Mouse (Mus musculus) kidney, postnatal 10 days (tissue): Measurements from ENCODE around the gene Pik3r5.
A peak's percentile ranks its signal among the peaks of the same experiment; 100 is the strongest.

Experiments
- DNase-seq: peaks from one replicate; pipeline ENCODE4 v3.0.0; 2021; ENCODE audit warnings: mixed read lengths

Gene Pik3r5

DNA sequence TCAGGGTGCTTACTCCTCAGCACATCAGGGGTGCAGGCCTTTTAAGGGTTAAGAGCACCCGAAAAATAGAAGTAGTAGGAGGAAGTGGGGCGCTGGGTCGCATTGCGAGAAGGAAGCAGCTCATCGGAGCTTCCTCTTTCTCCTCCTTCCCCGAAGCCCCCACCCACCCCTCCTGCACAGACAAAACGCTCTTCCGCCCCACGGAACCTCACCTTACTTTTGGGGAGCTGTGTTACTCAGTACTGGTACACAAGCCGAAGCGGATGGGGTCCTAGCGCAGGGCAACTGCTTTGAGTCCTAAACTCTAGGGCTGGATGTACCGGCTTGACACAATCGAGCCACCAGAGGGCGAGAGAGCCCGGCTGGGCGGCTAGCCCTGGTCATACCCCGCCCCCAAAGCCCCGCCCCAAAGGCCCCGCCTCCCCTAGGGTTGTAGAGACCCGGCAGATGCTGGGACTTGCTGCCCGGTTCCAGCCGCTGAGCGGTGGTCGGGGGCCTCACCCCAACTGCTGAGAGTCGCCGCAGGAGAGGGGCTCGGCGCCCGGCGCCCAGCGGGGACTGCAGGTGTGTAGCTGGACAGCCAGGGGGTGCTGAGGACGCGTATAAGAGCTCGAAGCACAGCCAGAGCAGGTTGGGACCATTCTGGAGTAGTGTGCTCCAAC, at the start of gene Pik3r5:
Gene Pik3r5, plus strand, starts transcription at position 423 of the 662 bp plus-strand sequence.
- peak; percentile 93 for DNase-seq

DNA sequence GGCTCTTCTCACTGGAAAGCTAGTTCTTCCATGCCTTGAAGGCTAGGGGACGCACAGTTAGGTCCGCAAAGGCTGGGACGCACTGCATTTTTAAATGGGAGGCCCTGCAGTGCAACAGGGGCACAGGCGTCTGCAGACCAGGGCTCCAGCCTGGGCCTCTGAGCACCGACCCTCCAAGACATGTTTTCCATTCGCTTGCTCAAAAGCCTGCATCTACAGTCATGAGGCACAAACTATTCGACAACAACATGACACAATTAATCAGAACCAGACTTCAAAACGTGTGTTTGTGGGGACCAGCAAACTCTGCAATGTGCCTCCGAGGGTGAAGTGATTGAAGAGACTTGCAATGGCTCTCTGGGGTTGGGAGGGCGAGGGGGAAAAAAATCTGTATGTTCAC, 48.4 kb upstream of the Pik3r5 start:
- no peak for DNase-seq

DNA sequence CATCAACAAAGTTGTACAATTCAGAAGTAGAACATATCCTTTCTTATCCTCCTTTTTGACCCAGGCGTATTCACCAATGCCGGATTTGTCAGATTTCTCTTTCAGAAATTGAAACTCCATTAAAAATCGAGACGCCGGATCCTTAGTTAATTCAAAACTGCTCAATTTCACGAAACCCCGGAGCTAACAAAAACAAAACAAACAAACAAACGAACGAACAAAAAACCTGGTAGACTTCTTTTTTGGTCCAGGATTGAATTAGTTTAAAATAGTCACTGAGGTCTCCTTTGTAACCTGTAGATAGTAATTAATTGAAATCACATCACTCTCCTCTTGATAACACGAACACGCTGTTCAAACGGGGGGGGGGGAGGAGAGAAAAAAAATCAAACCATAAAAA, 47.8 kb upstream of the Pik3r5 start:
- DNase-seq, result no peak

DNA sequence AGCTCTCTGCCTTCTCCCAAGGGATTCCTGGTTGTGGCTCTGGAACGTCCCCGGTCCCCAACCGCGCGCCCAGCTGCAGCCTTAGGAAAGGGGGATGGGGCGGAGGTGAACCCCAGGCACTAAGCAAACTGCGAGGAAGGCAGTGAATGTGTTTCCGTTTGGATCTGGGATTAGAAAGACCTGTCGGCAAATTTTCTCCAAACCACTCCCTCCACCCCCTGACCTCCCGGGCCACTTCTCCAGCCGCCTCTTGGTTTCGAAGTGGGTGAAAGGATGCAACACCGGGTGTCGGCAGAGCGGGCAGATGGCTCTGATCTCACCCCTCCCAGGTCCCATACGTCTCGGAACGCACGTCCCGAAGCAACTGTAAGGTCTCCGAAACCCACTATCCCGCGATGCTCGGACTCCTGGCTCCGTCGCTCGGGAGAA, 47.3 kb upstream of the Pik3r5 start:
- DNase-seq, result peak; percentile 21

DNA sequence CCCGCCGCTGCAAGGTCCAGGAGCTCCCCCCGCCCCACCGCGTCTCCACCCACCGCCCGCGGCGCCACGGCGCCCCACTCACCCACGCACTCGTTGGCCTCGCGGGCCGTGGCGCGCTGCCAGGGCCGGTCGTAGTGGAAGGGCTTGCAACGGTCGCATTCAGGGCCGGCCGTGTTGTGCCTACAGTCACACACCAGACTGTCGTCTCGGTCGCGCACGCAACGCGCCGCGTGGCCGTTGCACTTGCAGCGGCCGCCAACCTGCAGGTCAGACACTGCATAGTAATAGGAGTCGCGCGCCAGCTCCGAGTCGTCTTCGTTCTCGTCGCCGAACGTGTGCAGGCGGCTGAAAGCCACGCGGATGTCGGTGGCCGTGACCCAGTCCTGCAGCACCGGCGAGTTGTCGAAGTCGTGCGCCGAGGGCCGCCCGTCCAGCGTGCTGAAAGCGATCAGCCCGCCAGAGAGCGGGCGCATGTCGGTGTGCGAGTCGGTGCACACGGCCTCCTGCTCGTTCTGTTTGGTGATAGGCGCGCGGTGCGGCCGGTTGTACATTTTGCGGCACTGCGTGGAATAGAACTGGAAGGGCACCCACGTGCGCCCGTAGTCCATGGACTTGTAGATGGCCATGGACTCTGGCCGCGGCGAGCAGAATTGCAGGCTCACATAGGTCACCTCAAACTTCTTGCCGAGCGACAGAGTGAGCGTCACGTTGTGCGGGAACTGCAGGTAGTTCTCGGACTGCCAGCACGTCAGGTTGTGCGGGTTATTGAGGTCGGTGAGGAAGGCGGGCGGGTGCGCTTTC, 46.7 kb upstream of the Pik3r5 start:
- DNase-seq, result peak; percentile 66

DNA sequence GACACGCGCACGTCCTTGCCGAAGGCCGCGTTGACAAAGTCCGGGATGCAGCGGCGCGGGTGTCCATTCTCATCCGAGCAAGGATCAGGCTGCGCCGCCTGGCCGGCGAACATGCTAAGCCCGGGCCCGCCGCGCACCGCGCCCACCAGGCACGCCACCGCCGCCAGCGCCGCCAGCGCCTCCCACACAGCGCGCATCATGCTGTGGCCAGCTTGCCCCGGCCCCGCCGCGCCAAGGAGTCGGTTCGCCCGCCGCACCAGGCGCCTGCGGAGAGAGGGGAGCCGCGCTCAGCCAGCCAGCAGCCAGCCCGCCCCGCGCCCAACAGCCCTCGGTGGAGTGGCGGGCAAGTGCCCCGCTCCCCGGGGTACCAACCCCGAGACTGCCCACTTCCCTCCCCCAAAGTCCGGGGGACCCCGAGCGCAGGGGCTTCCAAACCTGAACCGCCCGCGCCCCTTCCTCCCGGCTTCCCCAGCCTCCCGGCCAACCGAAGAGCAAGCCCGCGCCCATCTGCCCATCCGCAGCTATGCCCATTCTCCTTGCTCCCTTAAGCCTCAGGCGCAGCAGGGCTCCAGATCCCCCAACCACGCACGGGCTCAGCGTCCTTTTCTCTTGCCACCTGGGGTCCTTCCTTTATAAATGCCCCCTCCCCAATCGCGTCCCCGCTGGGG, 45.9 kb upstream of the Pik3r5 start:
- DNase-seq, result peak; percentile 66

DNA sequence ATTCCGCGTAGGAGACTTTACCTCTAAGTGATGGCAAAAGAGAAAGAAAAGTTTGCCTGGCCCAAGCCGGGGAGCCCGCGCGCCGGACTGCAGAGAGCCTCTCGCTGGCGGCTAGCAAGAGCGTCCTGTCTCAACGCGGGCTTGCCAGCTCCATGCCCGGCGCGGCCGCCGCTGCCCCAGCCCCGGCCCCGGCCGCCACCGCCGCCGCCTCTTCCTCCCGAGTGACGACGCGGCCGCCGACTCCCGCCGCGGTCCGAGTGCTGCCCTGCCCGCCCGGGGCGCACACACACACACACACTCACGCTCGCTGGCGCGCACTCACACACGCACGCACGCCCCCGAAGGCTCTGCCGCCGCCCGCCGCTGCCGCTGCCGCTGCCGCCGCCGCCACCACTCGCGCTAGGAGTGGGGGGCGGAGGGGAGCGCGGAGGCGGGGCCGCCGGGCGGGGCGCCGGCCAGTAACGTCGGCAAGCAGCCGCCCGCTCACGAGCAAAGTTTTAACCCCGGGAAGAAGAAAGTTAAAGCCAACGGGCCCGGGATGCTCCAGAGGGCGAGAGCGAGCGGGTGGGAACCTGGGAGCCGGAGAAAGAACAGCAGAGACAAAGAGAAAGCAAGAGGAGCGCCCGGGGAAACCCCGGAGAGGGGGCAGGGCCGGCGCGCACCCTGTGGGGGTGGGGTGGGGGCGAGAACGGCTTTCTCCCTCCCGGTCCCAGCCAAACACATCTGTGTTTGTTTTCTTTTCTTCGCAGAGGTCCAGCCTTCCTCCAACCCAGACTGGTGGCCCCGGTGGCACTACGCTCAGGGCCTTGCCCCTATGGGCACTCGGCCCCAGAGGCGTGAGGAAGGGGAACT, 45.1 kb upstream of the Pik3r5 start:
- DNase-seq, result peak; percentile 83

DNA sequence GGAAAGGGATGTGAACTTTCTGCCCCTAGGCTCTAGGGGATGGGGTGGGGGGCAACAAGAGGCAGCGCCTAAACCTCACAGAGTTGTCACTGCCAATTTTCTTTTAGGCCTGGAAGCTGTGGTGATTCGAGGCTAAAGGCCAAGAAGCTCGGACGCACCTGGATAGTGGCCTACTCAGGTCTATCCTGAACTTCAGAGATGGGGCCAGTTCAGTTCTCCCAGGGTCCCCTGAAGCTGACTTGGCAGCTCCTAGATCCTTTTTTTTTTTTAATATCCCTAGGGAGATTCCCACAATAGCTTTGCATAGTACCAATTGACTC, 44.5 kb upstream of the Pik3r5 start:
- DNase-seq, result no peak

DNA sequence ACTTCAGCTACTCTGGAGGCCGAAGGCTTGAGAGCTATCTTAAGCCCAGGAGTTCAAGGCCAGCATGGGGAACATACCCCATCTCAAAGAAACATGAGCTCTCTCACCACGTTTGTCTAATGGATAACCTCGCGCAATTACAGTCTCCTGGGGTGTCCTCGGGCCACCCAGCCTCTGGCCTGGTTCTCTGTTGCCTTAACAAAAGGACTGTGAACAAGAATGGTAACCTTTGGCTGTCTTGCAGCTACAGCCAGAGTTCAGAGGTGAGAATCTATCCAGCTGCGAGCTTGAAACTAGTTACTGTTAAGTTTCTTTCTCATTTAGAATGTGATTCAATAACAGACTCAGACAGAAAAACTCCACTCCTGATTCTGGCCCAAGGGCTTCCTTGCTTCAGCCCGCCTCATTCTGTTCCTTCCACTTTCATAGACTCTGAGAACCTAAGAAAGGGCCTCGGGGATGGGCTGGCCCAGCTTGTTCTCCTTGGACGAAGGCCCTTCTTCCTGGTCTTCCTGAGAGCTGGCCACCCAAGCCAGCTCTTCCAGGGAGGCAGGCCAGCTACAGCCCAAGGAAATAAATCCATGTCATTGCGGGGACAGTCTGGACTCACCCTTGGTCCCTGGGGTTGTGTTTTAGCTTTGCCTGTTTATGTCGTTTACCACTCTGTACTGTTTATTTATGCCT, 43.8 kb upstream of the Pik3r5 start:
- peak; percentile 50 for DNase-seq

DNA sequence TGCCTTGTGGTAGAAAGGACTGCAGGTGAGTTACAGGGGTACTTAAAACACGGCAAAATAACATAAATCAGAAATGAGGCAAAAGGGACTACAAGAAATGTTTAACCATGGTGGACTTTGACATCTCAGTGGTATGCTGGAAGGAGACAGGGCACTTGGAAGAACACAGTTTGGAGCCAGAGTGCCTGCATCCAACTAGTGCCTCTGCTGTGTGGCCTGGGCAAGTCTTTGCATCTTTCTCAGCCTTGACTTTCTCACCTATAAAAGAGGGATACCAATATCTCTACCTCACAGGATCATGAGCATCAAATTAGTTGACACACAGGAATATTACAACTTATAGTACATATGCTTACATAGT, 43.3 kb upstream of the Pik3r5 start:
- peak; percentile 35 for DNase-seq

DNA sequence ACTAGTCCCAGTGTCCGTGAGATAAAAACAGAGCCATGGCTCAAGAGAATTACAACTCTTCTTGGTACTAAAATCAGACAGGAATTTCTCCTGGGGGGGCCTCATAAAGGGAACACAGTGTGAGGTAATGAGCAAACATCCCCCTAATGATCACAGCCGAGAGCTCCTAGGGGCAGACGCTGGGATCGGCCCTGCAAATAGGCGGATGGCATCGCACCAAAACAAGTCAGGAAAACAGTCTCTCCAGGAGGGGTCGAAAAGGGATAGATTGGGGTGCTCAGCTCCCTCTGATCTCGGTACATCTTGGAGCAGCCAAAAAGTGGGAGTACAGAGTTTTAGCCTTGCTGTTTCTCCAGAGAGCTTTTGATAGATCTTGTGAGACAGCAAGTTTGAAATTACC, 42.3 kb upstream of the Pik3r5 start:
- no peak for DNase-seq

DNA sequence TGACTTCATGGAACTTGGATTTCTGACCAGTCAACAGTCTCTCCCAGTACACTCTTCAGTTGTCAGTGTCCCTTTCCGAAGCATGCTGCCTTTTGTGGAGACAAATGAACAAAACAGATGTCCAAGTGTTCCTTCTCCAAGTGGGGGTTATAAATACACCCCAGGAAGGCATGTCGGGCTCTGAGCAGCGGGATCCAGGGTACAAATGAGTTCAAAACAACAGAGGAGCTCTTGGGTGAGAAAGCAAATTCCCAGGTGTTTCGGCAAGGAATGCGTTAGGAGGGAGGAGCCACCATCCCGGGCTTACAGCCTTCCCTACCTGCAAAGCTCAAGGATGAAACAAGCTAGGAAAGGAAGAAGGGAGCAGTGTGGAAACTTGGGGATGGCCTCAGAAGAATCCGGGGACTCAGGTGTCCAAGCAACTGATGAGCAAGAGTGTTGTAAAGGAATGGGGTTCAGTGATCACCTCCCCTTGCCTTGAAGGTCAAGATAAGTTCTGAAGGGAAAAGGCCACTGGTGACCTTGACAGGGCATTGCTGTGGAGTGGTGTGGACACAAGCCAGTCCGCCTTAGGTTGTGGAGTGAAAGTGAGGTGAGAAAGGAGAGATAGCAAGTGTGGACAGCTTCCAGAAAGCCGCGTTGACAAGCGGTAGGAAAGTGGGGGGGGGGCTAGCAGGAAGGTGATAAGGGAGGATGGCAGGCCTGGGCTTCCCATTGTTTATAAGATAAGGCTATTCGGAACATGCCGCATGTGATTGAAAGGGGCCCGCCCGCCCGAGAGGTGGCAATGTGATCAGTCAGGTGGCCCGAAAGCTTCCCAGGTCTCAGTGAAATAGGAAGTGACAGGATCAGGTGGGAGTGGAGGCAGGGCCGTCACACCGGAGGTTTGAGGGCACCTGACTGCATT, 41.3 kb upstream of the Pik3r5 start:
- no peak for DNase-seq

DNA sequence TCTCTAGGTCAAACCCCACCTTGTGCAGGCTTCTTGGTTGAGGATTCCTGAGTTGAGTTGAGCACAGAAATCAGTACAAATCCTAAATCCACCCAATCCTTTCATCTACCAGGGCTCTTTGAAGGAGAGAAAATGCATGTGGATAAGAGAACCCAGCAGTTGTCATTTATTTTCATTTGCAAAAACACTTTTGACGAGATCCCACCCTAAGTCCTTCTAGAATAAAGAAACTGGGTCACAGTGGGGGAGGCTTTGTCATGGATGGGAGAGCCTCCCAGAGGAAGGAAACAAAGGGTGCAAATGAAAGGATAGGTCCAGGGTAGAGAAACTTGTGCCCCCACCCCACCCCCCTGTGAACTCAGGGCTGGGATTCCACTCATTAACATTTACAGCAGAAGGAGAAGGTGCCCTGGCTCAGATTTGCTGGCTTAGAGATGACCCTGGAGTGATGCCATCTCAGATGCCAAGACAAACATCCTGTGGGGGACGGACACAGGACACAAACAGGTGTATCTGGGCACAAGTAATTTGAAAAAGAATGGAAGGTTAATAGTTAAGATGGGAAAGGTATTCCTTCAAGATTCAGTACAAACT, 37.9 kb upstream of the Pik3r5 start:
- peak; percentile 34 for DNase-seq

DNA sequence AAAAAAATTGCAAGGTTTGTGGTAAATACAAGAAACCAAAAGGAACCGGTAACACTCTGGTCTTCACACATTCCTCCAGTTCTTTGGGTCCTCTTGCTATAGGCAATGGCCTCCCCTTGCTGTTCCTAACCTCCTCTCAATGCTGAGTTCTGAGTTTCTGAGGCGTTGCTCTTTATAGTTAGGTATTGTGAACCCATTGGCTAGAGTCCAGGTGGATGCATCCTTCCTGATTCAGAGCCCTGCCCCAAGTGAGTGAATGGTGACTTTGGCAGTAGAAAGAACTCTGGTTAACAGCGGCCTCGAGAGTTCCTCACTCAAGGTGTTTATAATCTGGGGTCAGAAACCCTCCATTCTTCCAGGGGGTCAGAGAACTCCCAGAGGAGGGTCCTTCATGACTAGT, 37.2 kb upstream of the Pik3r5 start:
- peak; percentile 27 for DNase-seq

DNA sequence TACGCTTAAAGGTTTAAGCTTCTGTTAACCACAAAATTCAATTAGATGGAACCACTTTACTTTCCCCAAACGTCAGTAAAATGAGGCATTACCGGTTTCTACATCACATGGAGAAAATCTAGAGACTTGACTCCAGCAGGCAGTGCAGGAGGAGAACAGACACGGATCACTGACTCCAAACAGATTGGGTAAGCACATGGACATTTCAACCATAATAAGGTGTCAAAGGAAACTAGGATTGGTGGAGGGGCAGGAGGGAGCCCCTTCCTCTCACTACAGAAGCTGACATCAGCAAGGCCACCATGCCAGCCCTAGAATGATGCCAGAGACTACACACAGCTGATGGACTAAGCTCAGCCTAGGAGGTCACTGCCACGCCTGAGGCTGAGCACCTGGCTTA, 36.4 kb upstream of the Pik3r5 start:
- DNase-seq, result no peak

DNA sequence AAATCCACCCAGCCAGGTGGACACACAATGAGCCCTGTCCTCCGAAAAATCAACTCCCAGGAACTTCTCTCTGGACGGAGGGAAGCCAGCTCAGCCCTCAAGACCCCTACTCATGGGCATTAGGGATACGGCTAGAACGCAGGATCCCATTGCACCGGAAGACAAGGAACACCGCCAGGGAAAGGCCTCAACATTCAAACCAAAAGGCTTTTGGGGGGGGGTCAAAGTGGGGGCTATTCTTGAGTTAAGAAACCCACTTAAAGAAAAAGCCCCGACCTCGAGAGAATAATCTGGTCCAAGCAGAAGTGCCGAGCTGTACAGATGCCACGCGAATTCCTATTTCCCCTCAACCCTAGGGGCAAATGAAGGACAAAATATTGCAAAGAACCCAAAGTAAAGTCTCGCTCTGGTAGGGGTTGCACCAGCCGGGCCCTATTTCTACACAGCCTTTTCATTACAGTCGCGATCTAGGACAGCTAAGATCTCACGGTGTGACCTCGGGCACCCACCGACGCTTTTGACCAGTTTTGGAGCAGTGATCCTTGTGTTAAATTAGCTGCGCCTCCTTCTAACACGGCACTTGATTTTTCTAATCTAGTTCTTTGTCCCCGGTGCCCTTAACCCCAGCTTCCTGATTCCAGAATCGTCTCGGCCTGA, 32.9 kb upstream of the Pik3r5 start:
- DNase-seq, result no peak

DNA sequence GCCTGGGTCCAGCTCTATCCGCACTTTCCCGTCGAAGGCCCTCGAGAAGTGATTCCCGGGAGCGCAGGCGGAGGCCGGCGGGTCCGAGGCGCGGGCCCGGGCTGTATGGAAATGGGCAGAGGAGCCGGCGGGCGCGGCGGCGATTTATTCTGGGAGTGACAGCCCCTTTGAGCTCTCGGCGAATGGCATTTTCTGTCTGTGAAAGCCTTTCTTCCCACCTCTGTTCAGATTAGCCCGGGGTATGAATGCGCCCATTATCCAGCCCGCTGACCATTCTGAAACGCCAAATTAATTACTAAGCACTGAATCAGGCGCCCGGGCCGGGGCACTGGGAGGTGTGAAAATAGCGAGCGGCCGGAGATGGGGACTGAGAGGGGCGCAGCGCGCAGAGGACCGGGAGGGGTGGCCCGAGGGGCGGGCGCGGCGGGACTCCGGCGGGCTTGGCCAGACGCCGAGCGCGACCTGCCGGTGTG, 32.3 kb upstream of the Pik3r5 start:
- DNase-seq, result peak; percentile 42

DNA sequence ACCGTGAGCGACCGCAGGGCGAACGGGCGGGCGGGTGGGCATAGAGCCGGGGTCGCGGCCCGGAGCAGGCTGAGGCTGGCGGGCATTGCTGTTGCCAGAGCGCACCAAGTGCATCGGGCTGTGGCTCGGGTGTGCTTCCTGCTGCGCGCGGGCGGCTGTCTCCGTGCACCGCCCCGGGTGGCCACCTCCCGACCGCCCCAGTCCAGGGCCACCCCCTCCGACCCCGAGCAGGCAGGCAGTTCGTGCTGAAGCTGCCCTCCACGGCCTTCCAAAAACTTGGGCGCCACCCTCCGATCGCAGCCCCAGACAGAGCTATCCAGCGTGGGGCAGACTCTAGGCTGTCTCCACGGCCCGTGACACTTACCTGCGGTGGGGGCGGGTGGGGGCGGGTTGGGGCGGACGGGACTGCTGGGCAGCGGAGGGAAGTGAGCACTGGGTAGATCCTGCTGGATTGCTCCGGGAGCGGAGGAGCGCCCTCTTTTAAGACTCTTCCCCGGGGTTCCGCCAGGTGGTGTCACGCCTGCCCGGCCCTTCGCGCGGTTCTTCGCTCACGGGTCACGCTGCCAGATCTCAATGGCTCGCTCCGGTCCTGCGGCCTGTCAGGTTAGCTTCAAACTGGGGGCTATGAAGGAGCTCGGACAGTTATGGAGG, 31.8 kb upstream of the Pik3r5 start:
- peak; percentile 78 for DNase-seq

DNA sequence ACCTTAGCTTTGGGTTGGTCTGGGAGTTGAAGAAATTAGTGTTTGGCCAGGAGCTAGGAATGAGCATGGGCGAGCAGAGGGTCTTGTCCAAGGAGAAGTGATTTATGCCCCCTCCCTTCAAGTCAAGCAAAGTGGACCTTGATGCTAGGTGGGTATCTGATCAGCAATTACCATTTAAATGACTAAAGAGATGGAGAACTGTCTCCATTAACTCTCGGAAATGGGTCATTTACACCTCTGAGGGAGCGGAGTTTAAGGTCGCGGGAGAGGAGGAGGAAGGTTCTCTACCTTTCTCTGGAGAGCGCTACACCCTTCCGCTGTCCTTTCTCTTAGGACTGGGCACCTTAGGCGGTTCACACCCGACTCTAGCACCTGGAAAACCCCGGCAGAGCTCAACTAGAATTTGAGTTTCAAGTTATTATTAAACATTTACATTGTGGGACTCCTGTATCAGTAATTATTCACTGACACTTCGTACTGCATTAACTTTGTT, 31.1 kb upstream of the Pik3r5 start, which contains the start of gene Ntn1:
Gene Ntn1, minus strand, starts transcription at position 97 of the 493 bp plus-strand sequence.
- DNase-seq, result no peak

DNA sequence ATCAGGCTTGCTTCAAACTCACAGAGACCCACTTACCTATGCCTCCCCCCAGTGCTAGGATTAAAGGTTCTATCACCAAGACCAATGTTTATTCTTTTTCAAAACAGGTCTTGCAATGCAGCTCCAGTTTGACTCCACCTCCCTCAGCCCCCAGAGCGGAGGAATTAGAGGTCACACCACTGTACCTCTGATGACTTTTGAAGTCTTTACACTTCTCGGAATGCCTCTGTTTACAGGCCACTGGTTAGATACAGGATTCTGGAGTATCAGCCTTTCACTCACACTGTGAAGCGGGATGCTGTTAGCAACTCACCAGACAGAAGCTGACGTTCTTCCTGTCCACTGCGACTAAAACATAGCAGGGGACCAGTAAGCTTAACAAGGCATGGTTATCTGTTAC, 30.5 kb upstream of the Pik3r5 start:
- DNase-seq, result no peak
